Mouse (Mus musculus): ENCODE results near the gene Kcnq5. TPM values are rescaled to one million over a fixed set of nuclear protein-coding genes. Genes with fewer than 3 reads are reported as not detected.
A peak's percentile ranks its signal among the peaks of the same experiment; 100 is the strongest.

The Kcnq5 gene
- total and polyA plus RNA-seq, 2 experiments from 2014 or later: 1.4 to 1.7 TPM

GRCm38 (mm10) chr1:21486266-21486665 lies 475.5 kb downstream of the Kcnq5 start:
- ATAC-seq (ENCODE audit: insufficient read depth, low read depth): no peak
- Histone ChIP-seq H3K27ac (ENCODE audit: low read depth) (no peak overlapping the region), H3K4me1 (ENCODE audit: control insufficient read depth, insufficient read depth) (no peaks in the 10 kb centered on the region), H3K27me3 (ENCODE audit: control insufficient read depth, insufficient read depth, low read length) (no peaks in the 10 kb centered on the region), H3K9me3 (replicated peaks; ENCODE audit: control insufficient read depth, low read length) (no peaks in the 10 kb centered on the region), H3K4me3 (ENCODE audit: low read depth, low read length) (no peak overlapping the region), H3K4me2 (ENCODE audit: low read depth, low read length) (no peak overlapping the region), H3K9ac (replicated peaks; ENCODE audit: low read depth, low read length) (no peak overlapping the region), H3K36me3 (replicated peaks; ENCODE audit: control insufficient read depth, insufficient read depth, low read length) (no peaks in the 10 kb centered on the region)
- TF ChIP-seq CTCF (IDR thresholded peaks at IDR 0.05; ENCODE audit: low read depth) (no peak), EP300 (IDR thresholded peaks at IDR 0.05; ENCODE audit: low read depth) (no peak)
- WGBS: 61% methylated on average over 5 of the region's 5 CpGs
- no peak for DNase-seq (ENCODE audit: low spot score)

GRCm38 (mm10) chr1:21469311-21469710 lies 492.4 kb downstream of the Kcnq5 start:
- DNase-seq (ENCODE audit: low spot score): no peak
- Histone ChIP-seq H3K27me3 (ENCODE audit: control insufficient read depth, insufficient read depth, low read length) (no peaks in the 10 kb centered on the region), H3K4me2 (ENCODE audit: low read depth, low read length) (no peak overlapping the region), H3K9me3 (replicated peaks; ENCODE audit: control insufficient read depth, low read length) (no peaks in the 10 kb centered on the region), H3K9ac (replicated peaks; ENCODE audit: low read depth, low read length) (no peak overlapping the region), H3K27ac (ENCODE audit: low read depth) (no peak overlapping the region), H3K4me3 (ENCODE audit: low read depth, low read length) (no peak overlapping the region), H3K4me1 (ENCODE audit: control insufficient read depth, insufficient read depth) (no peaks in the 10 kb centered on the region), H3K36me3 (replicated peaks; ENCODE audit: control insufficient read depth, insufficient read depth, low read length) (no peaks in the 10 kb centered on the region)
- TF ChIP-seq EP300 (IDR thresholded peaks at IDR 0.05; ENCODE audit: low read depth) (no peak), CTCF (IDR thresholded peaks at IDR 0.05; ENCODE audit: low read depth) (no peak)
- 83% methylated on average over 6 of the region's 6 CpGs for WGBS
- no peak for ATAC-seq (ENCODE audit: insufficient read depth, low read depth)

GRCm38 (mm10) chr1:21466431-21466830 lies 495.3 kb downstream of the Kcnq5 start:
- ATAC-seq (ENCODE audit: insufficient read depth, low read depth): no peak
- Histone ChIP-seq H3K36me3 (replicated peaks; ENCODE audit: control insufficient read depth, insufficient read depth, low read length) (no peaks in the 10 kb centered on the region), H3K9ac (replicated peaks; ENCODE audit: low read depth, low read length) (no peak overlapping the region), H3K4me1 (ENCODE audit: control insufficient read depth, insufficient read depth) (no peaks in the 10 kb centered on the region), H3K27ac (ENCODE audit: low read depth) (no peak overlapping the region), H3K9me3 (replicated peaks; ENCODE audit: control insufficient read depth, low read length) (no peaks in the 10 kb centered on the region), H3K4me2 (ENCODE audit: low read depth, low read length) (no peak overlapping the region), H3K27me3 (ENCODE audit: control insufficient read depth, insufficient read depth, low read length) (no peaks in the 10 kb centered on the region), H3K4me3 (ENCODE audit: low read depth, low read length) (no peak overlapping the region)
- TF ChIP-seq CTCF (IDR thresholded peaks at IDR 0.05; ENCODE audit: low read depth): no peak
- TF ChIP-seq EP300 (IDR thresholded peaks at IDR 0.05; ENCODE audit: low read depth): no peak
- DNase-seq (ENCODE audit: low spot score): no peak
- 91% methylated on average over 4 of the region's 4 CpGs for WGBS

DNA sequence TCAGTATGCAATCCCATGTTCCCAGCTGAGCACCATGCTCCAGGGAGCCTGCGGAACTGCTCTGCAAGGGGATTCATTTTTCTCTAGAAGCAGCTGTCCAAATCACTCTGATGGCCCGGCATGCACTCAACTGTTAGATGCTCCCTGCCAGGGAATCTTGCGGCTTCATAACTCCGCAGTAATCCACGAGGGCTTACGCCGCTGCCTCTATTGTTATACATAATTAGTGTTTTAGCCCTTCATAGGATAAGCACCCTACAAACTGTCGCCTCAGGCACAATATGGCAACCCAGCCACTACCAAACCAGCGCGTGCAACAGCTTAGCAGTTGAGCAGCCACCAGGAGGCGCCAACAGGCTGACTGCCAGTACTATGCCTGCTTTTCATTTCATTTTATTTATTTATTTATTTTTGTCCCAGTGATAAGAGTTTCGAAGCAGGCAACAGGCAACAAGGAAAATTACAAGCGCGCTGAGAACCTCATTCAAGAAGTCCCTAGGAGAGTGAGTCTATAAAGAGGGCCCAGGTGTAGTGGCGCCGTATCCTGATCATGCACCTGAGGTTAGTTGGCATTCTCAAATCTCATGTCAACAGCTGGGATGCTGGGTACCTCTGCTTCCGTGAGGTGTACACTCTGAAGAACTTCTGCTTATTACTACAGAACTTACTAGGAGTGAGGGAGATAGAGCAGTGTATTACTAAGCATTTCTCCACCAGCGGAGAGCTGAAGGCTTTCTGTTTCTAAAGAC lies 500.6 kb downstream of the Kcnq5 start:
- Histone ChIP-seq H3K4me2 (ENCODE audit: low read depth, low read length) (no peak overlapping the region), H3K9me3 (replicated peaks; ENCODE audit: control insufficient read depth, low read length) (no peaks in the 10 kb centered on the region), H3K4me1 (ENCODE audit: control insufficient read depth, insufficient read depth) (no peaks in the 10 kb centered on the region), H3K9ac (replicated peaks; ENCODE audit: low read depth, low read length) (no peak overlapping the region), H3K27ac (ENCODE audit: low read depth) (no peak overlapping the region), H3K4me3 (ENCODE audit: low read depth, low read length) (no peak overlapping the region), H3K36me3 (replicated peaks; ENCODE audit: control insufficient read depth, insufficient read depth, low read length) (no peaks in the 10 kb centered on the region), H3K27me3 (ENCODE audit: control insufficient read depth, insufficient read depth, low read length) (no peaks in the 10 kb centered on the region)
- DNase-seq (ENCODE audit: low spot score) (peak; percentile 64), ATAC-seq (ENCODE audit: insufficient read depth, low read depth) (no peak)
- TF ChIP-seq CTCF (IDR thresholded peaks at IDR 0.05; ENCODE audit: low read depth) (peak; percentile 78), EP300 (IDR thresholded peaks at IDR 0.05; ENCODE audit: low read depth) (no peak)
- WGBS: 69% methylated on average over 18 of the region's 18 CpGs

DNA sequence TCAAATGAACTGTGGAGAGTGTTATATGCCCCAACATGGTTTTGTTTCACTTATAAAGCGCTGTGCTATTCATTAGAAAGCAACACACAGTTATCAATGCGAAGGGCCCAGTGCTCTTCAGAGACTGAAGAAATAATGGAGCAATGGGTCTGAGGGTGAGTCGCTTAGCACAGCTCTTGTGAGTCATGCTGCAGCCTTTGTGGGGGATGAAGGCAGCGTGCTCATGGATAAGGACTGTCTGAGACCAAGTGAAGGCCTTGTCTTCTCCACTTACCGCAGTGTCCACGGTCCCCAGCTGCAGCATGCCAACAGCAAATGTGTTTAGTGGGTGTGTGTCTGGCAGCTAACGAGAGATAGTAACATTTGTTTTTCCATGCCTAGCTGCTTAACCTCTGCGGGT lies 503.2 kb downstream of the Kcnq5 start:
- no peak overlapping the region for H3K9ac ChIP-seq (replicated peaks; ENCODE audit: low read depth, low read length)
- H3K4me3 ChIP-seq (ENCODE audit: low read depth, low read length): no peak overlapping the region
- TF ChIP-seq CTCF (IDR thresholded peaks at IDR 0.05; ENCODE audit: low read depth) (no peak), EP300 (IDR thresholded peaks at IDR 0.05; ENCODE audit: low read depth) (no peak)
- WGBS: 53% methylated on average over 8 of the region's 8 CpGs
- H3K27me3 ChIP-seq (ENCODE audit: control insufficient read depth, insufficient read depth, low read length): no peaks in the 10 kb centered on the region
- H3K27ac ChIP-seq (ENCODE audit: low read depth): no peak overlapping the region
- H3K4me1 ChIP-seq (ENCODE audit: control insufficient read depth, insufficient read depth): no peaks in the 10 kb centered on the region
- DNase-seq (ENCODE audit: low spot score) (no peak), ATAC-seq (ENCODE audit: insufficient read depth, low read depth) (no peak)
- no peaks in the 10 kb centered on the region for H3K9me3 ChIP-seq (replicated peaks; ENCODE audit: control insufficient read depth, low read length)
- no peaks in the 10 kb centered on the region for H3K36me3 ChIP-seq (replicated peaks; ENCODE audit: control insufficient read depth, insufficient read depth, low read length)
- no peak overlapping the region for H3K4me2 ChIP-seq (ENCODE audit: low read depth, low read length)

- ATAC-seq (ENCODE audit: insufficient read depth, low read depth): no peak
- H3K9ac ChIP-seq (replicated peaks; ENCODE audit: low read depth, low read length): no peak overlapping the region
- TF ChIP-seq CTCF (IDR thresholded peaks at IDR 0.05; ENCODE audit: low read depth): no peak
- TF ChIP-seq EP300 (IDR thresholded peaks at IDR 0.05; ENCODE audit: low read depth): no peak
- H3K36me3 ChIP-seq (replicated peaks; ENCODE audit: control insufficient read depth, insufficient read depth, low read length): no peaks in the 10 kb centered on the region
- DNase-seq (ENCODE audit: low spot score): no peak
- H3K4me1 ChIP-seq (ENCODE audit: control insufficient read depth, insufficient read depth): no peaks in the 10 kb centered on the region
- no peaks in the 10 kb centered on the region for H3K27me3 ChIP-seq (ENCODE audit: control insufficient read depth, insufficient read depth, low read length)
- no peak overlapping the region for H3K4me2 ChIP-seq (ENCODE audit: low read depth, low read length)
- no peak overlapping the region for H3K27ac ChIP-seq (ENCODE audit: low read depth)
- no peaks in the 10 kb centered on the region for H3K9me3 ChIP-seq (replicated peaks; ENCODE audit: control insufficient read depth, low read length)
- no peak overlapping the region for H3K4me3 ChIP-seq (ENCODE audit: low read depth, low read length)
- 84% methylated on average over 5 of the region's 5 CpGs for WGBS
Measured at GRCm38 (mm10) chr1:21455971-21456370, 505.8 kb downstream of the Kcnq5 start.
